Mouse (Mus musculus) heart, postnatal 36 days (tissue): ENCODE measurements around the gene Zdhhc19. TPM values are rescaled to one million over a fixed set of nuclear protein-coding genes. Genes with fewer than 3 reads are reported as not detected.

Experiments used
- DNase-seq, 2 experiments: peaks; one replicate each; pipeline ENCODE4 v3.0.0; 2021 to 2022
- intact Hi-C: fragments of 180-260 bp; cut with DNase I; formaldehyde crosslinking; loops from one replicate; pipeline ENCODE4 v1.15.1; 2025
- total RNA-seq, 2 experiments: library from RNA; stranded (reverse); gene quantifications; 2 replicates each; pipeline ENCODE4 v1.2.3; 2021

Zdhhc19 gene
- total RNA-seq, 2 experiments from 2014 or later: not detected

GRCm38 (mm10) chr16:32547156-32548068 is 51.3 kb downstream of the Zdhhc19 start:
- DNase-seq: no peak
- intact Hi-C loops: no loop called here

- no peak for DNase-seq
- intact Hi-C loops: no loop called here
Observed at GRCm38 (mm10) chr16:32550084-32550483, 54.0 kb downstream of the Zdhhc19 start.

GRCm38 (mm10) chr16:32550487-32550886 is 54.4 kb downstream of the Zdhhc19 start:
- no peak for DNase-seq
- intact Hi-C loops: no loop called here

- intact Hi-C loops: no loop called here
- DNase-seq: peak in 1 of 2 experiments; percentile 13
Observed at GRCm38 (mm10) chr16:32551346-32551747, 55.3 kb downstream of the Zdhhc19 start.

- DNase-seq: no peak
- intact Hi-C loops: no loop called here
Observed at GRCm38 (mm10) chr16:32555588-32555987, 59.5 kb downstream of the Zdhhc19 start.

GRCm38 (mm10) chr16:32559493-32559892 is 63.4 kb downstream of the Zdhhc19 start:
- intact Hi-C loops: no loop called here

GRCm38 (mm10) chr16:32563056-32563793 is 67.2 kb downstream of the Zdhhc19 start:
- intact Hi-C loops: no loop called here
- DNase-seq: no peak

More at GRCm38 (mm10) chr16:32559493-32559892, 63.4 kb downstream of the Zdhhc19 start:
- no peak for DNase-seq

- no peak for DNase-seq
- intact Hi-C loops: no loop called here
Observed at GRCm38 (mm10) chr16:32567282-32567681, 71.2 kb downstream of the Zdhhc19 start.

GRCm38 (mm10) chr16:32568401-32568800 is 72.3 kb downstream of the Zdhhc19 start:
- intact Hi-C loops: no loop called here
- no peak for DNase-seq

GRCm38 (mm10) chr16:32570042-32570441 is 74.0 kb downstream of the Zdhhc19 start:
- intact Hi-C loops: no loop called here
- DNase-seq: no peak

GRCm38 (mm10) chr16:32572528-32572927 is 76.5 kb downstream of the Zdhhc19 start:
- intact Hi-C loops: no loop called here
- DNase-seq: no peak

GRCm38 (mm10) chr16:32586482-32586881 is 90.4 kb downstream of the Zdhhc19 start:
- intact Hi-C loops: no loop called here
- no peak for DNase-seq

- DNase-seq: no peak
- intact Hi-C loops: no loop called here
Observed at GRCm38 (mm10) chr16:32588568-32588967, 92.5 kb downstream of the Zdhhc19 start.

GRCm38 (mm10) chr16:32591521-32591920 is 95.5 kb downstream of the Zdhhc19 start:
- intact Hi-C loops: no loop called here
- DNase-seq: no peak

GRCm38 (mm10) chr16:32593283-32593805 is 97.3 kb downstream of the Zdhhc19 start:
- intact Hi-C loops: no loop called here
- DNase-seq: no peak

- intact Hi-C loops: no loop called here
- no peak for DNase-seq
Observed at GRCm38 (mm10) chr16:32593916-32594315, 97.9 kb downstream of the Zdhhc19 start.

GRCm38 (mm10) chr16:32594701-32595100 is 98.6 kb downstream of the Zdhhc19 start:
- intact Hi-C loops: no loop called here
- no peak for DNase-seq

GRCm38 (mm10) chr16:32595142-32595855 is 99.2 kb downstream of the Zdhhc19 start:
- DNase-seq: no peak
- intact Hi-C loops: no loop called here

GRCm38 (mm10) chr16:32597909-32598381 is 101.9 kb downstream of the Zdhhc19 start:
- intact Hi-C loops: no loop called here
- DNase-seq: no peak

- DNase-seq: no peak
- intact Hi-C loops: no loop called here
Observed at GRCm38 (mm10) chr16:32599151-32599550, 103.1 kb downstream of the Zdhhc19 start.
